Mouse (Mus musculus): ENCODE measurements at regions not wholly inside any gene's neighbourhood (a gene's known extent, or its start where the extent isn't known, plus 50 kb on each side); places are given as distances from the start of the nearest gene placed in this dataset.
"Not testable (repeated sequence)": the region's sequence is repeated elsewhere in the genome, so short reads cannot be mapped to it uniquely, and the experiment has no call there.

- DNase-seq (ENCODE audit: low read depth), result no peak
Observed at GRCm38 (mm10) chr8:34300331-34300903, 188.9 kb upstream of the Gm10131 start.

DNA sequence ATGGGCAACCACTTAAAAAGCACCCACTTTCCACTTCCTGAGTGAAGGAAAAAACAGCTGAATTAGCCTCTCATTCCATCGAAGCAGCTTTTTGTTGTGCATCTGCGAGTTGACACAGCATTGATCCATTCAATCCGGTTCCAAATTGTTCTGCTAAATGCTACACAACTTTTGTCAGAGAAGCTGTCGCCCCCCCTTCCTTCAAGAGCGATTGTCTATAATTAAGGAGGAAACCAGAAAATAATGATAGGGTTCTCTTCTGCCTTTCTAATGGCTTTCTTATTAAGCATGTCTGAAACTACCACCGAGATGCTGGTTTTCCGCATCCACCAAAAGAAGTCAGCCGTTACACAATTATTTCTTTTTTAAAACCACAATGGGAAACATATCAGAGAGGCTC is 183.2 kb upstream of the Gm10131 start:
- no peak for DNase-seq (ENCODE audit: low read depth)

- DNase-seq (ENCODE audit: low read depth), result no peak
Observed at GRCm38 (mm10) chr8:34290670-34291069, 179.1 kb upstream of the Gm10131 start.

- peak; percentile 36 for DNase-seq (ENCODE audit: low read depth)
Observed at GRCm38 (mm10) chr8:34287801-34288200, 176.3 kb upstream of the Gm10131 start.

- DNase-seq (ENCODE audit: low read depth), result no peak
Observed at GRCm38 (mm10) chr8:34284576-34284975, 173.0 kb upstream of the Gm10131 start.

- DNase-seq (ENCODE audit: low read depth), result no peak
Observed at GRCm38 (mm10) chr8:34280433-34280832, 168.9 kb upstream of the Gm10131 start.

DNA sequence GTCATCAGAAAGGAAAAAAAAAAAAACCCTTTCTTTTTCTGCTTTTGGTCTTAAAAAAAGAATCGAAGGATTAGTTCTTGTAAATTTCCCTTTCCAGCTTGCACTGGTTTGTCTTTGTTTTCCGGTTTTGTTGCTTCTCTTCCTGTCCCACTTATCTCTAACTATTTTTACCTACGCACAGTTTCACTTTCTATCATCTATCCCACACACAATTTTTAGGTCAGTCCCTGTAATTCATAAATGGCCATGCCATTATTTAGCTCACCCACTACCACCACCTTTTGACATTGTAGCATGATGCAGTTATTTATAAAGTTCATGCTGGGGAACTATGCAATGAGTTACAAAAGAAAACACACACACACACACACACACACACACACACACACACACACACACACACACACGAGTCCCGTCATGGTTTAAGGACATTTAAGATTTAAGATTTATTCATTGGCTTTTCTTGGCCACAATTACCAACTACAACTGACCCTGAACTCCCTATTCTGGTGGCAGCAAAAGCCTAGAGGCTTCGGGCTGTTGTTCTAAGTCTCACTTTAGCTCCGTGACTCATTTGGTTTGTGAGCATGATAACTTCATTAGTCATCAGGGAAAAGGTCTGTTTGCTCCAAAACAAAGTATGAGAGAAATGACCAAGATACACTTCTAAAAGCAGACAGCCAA is 164.6 kb upstream of the Gm10131 start:
- peak; percentile 54 for DNase-seq (ENCODE audit: low read depth)

DNA sequence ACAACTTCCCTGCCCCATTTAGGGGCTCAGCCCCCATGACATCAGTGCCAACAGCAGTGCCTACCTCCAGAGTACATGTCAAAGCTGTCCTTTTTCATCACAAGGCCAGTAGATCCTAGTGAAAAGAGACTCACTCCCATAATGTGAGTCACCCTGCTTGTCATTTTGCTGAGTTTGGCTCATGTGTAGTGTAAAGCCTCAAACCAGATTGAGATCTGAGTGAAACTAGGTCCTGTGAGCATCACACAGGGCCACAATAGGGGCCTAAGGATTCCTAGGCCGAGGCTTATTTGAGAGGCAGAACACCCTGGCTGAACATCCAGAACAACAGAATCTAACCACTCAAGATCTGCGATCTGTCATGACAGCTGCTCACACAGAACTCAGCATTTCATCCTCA is 163.3 kb upstream of the Gm10131 start:
- DNase-seq (ENCODE audit: low read depth), result not testable (repeated sequence)

- DNase-seq (ENCODE audit: low read depth), result no peak
Observed at GRCm38 (mm10) chr8:34274171-34274570, 162.6 kb upstream of the Gm10131 start.

DNA sequence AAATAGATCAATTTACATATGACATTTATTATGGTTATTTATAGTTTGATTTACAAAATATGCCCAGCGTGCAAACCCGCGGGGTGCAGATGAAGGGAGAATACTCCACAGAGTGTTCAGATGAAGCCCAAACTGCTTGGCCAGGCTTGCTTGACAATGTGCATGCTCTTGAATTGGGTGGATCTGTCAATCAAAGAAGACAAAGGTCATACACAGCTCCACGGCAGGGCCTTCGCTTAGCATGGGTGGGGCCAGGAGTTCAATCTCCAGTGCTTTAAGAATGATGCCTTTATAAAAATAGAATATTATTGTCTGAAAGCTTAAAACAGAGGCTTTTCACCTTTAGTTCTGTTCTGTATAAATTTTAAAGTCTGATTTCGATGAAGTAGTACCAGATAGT is 158.3 kb upstream of the Gm10131 start:
- no peak for DNase-seq (ENCODE audit: low read depth)

DNA sequence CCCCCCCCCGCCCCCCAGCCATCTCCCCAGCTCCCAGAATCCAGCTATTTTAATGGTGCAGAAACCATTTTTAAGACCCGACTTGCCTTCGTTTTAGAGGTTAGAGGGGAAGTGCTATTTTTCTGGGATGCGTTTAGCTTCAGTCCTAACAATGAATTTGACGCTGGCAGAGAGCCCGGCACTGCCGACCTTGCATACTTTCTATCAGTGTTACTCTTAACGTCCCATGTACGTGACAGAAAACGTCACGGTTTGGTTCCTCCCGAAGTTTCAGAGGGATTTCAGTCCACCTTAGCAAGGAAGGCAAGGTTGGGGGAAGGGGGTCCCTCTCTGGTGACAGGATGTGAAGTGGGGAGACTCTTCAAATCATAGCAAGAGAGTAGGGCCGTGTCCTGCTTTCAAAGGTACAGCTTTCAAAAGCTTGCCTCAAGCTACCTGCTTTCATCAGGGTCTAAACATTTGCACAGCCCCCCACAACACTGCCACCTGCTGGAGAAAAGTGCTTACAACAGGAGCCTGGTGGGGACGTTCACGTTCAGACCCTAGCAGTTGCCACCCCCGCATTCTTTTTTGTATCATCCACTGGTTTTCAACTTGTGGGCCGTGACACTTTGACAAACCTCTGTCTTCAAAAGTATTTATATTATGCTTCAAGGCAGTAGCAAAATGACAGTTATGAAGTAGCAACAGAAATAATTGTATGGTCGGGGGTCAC is 157.4 kb upstream of the Gm10131 start:
- DNase-seq (ENCODE audit: low read depth), result no peak

DNA sequence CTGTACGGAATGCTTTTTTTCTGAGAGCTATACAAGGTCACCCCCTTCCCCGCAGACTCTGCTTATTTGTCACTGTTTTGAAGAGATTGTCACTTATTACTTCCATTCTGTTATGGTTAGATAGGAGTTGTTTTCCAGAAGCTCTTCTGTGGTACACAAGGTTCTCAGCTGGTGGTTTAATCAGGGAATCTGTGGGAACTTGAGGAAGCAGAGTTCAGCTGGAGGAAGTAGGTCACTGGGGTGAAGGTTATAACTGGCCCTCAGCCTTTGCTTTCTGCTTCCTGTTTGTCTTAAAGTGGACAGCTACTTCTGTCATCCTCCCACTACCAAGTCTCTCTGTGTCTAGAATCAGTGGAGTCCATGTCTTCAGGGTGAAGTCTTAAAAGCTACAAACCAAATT is 143.4 kb upstream of the Gm10131 start:
- no peak for DNase-seq (ENCODE audit: low read depth)

GRCm38 (mm10) chr8:34251934-34252333 is 140.4 kb upstream of the Gm10131 start:
- no peak for DNase-seq (ENCODE audit: low read depth)

GRCm38 (mm10) chr8:34239346-34239900 is 127.9 kb upstream of the Gm10131 start:
- DNase-seq (ENCODE audit: low read depth), result no peak

- DNase-seq (ENCODE audit: low read depth), result no peak
Observed at GRCm38 (mm10) chr8:34233705-34234104, 122.2 kb upstream of the Gm10131 start.

GRCm38 (mm10) chr8:34229477-34229876 is 117.9 kb upstream of the Gm10131 start:
- no peak for DNase-seq (ENCODE audit: low read depth)

GRCm38 (mm10) chr8:34225011-34225890 is 113.7 kb upstream of the Gm10131 start:
- DNase-seq (ENCODE audit: low read depth), result no peak

DNA sequence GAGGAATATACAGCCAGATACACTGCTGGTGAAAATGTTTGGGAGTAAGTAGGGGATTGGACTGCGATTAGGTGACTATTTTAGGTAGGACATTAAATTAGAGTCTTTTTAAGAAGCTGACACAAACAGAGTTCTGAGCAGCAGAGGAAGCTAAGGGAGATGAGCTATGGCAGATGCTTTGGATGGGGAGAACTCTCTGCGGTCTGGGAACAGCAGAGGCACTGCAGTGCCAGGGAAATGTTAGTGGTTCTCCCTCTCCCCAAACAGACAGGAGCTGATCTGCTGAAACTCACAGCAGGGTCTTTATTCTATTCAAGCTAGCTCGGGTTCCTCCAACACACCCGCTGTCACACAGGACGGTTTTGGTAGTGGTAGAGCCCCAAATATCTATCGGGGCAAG is 110.7 kb upstream of the Gm10131 start:
- DNase-seq (ENCODE audit: low read depth), result no peak

Measured in fibroblast of lung, adult 2 months (primary cell).